Mouse (Mus musculus): Measurements from ENCODE around the gene Rexo2.
"Not testable (repeated sequence)": the region's sequence is repeated elsewhere in the genome, so short reads cannot be mapped to it uniquely, and the experiment has no call there.

Rexo2 gene

DNA sequence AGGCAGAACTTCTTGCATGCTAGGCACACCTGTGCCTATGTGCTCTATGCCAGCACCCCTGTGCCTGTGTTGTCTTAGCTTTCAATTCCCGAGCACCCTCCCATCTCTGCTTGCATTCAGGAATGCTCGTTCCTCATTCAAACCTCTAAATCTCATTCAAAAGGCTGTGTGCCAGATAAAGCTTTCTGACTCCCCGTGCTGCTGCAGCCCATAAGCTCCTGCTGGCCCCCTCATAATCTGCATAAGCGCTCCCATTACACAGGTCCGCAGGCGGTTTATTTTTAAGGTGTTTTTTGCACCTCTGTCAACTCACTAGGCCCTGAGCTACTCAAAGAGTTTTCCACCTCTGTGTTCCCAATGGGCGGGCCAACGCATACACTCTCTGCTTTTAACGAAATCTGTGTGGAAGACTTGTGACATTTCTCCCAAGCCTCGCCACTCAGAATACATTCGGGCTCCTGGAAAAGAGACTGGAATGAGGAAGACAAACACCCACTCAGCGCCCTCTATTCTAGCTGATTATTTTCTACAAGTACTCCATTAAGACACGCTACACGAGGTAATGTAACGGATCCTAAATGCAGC, 7.9 kb downstream of the Rexo2 start:
- no peak for DNase-seq (ENCODE audit: low spot score)

- DNase-seq (ENCODE audit: low spot score): not testable (repeated sequence)
Observed at GRCm38 (mm10) chr9:48467471-48467870, 13.0 kb downstream of the Rexo2 start.

GRCm38 (mm10) chr9:48466804-48467203, 13.6 kb downstream of the Rexo2 start:
- DNase-seq (ENCODE audit: low spot score): peak; percentile 61

GRCm38 (mm10) chr9:48465671-48466070, 14.8 kb downstream of the Rexo2 start:
- no peak for DNase-seq (ENCODE audit: low spot score)

DNA sequence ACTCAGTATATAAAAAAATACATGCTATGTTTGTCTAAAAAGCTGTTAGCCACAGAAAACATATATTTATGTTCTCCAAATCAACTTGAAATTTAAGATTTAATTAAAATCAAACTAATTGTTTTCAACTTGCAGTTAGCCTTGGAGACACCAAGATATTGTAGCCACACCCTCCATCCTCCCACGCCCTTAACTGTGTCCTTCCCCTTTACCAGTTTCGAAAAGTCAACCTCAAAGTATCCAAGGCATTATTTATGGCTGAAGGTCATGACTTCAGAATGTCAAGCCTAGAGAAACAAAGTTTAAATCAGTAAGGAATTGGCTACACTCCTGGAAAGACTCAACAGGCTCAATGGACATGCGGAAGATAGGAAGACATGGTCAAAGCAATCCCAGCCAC, 18.9 kb downstream of the Rexo2 start:
- no peak for DNase-seq (ENCODE audit: low spot score)

- no peak for DNase-seq (ENCODE audit: low spot score)
Observed at GRCm38 (mm10) chr9:48460720-48461119, 19.7 kb downstream of the Rexo2 start.

- no peak for DNase-seq (ENCODE audit: low spot score)
Observed at GRCm38 (mm10) chr9:48459391-48459790, 21.0 kb downstream of the Rexo2 start.

- DNase-seq (ENCODE audit: low spot score): no peak
Observed at GRCm38 (mm10) chr9:48458879-48459278, 21.5 kb downstream of the Rexo2 start.

DNA sequence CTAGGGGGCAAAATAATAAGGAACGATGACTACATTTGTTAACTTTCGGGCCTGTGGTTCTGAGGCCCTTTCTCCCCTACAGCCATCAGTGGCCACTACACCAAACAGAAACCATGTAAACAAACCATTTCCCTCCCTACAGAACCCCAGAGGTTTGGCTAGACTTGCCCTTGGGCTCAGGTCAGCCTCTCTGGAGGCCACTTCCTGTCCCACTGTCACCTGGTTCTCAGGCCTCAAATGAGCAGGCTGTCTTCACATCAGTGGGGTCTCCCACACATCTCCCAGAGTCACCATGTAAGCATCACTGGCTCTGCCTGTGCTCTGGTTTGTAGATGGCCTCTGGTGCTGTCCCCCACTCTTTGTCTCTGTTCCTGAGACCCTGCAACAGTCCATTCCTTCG, 24.5 kb downstream of the Rexo2 start:
- no peak for DNase-seq (ENCODE audit: low spot score)

DNA sequence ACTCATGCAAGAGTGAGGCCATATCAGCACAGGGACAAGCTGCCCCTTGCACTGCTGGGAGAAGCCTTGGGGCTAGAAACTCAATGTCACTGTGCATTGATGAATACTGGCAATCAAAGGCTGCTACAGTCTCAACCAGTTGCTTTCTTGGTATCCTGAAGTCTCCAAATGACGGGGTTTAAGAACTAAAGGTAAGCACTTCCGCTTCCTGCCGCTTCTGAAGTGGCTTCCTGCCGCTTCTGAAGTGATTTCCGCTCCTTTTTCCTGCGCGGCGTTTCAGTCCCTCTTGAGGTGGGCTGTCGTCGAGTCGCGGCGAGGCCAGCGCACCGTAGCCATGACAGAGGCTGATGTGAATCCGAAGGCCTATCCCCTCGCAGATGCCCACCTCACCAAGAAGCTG, 30.4 kb downstream of the Rexo2 start:
- no peak for DNase-seq (ENCODE audit: low spot score)

GRCm38 (mm10) chr9:48447783-48448209, 32.6 kb downstream of the Rexo2 start:
- peak; percentile 49 for DNase-seq (ENCODE audit: low spot score)

GRCm38 (mm10) chr9:48444821-48445220, 35.6 kb downstream of the Rexo2 start:
- no peak for DNase-seq (ENCODE audit: low spot score)

DNA sequence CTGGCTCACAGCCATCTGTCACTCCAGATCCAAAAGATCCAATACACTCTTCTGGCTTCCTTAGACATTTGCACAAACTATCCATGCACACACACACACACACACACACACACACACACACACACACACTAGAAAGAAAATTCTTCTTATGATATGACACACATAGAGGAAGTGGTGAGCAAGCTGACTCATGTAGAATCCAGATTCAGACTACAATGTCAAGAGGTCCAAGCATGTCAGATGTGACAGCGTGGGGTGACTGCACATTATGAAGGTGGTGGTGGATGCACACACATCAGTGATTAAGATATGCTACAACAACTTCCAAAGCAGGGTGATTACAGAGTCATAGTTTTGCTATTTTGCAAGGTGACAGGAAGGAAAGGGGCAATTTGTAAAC, 36.5 kb downstream of the Rexo2 start:
- DNase-seq (ENCODE audit: low spot score): no peak

DNA sequence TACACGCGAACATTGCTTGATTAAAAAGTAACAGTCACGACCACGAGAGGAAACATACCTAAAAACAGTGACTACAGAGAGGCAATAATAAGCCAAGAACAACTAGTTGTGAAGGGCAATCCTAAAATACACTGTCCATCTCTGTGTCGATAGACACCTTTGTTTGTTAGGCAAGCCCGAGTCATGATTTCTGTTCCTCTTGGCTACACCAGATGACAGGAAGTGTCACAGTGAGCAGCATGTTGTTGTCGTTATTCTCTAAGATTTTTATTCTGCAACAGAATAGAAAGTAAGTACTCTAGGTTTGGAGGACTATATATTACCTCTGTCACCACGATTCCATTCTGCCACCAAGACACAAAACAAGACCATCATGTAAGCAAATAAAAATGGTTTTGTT, 48.0 kb downstream of the Rexo2 start:
- no peak for DNase-seq (ENCODE audit: low spot score)

GRCm38 (mm10) chr9:48427176-48427575, 53.2 kb downstream of the Rexo2 start:
- no peak for DNase-seq (ENCODE audit: low spot score)

- DNase-seq (ENCODE audit: low spot score): no peak
Observed at GRCm38 (mm10) chr9:48423256-48423655, 57.2 kb downstream of the Rexo2 start.

- no peak for DNase-seq (ENCODE audit: low spot score)
Observed at GRCm38 (mm10) chr9:48422382-48422781, 58.0 kb downstream of the Rexo2 start.

- DNase-seq (ENCODE audit: low spot score): no peak
Observed at GRCm38 (mm10) chr9:48421561-48421960, 58.9 kb downstream of the Rexo2 start.

DNA sequence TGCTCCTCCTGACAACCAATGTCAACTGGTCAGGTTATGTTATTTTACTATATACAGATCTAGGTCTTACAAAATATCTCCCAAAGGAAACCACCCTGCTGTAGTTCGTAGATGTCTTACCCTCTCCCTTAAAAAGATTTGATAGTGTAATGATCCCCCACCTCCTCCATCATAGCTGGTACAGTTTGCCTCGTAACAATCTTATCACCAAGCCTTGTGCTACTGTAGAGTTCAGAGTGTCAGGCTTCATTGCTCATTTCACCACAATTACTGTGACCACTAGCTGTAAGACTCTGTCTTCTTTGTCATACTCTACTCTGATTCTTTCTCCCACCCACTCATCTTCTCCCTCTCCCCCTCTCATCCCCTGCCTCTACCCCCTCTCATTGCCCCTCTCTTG, 59.4 kb downstream of the Rexo2 start:
- DNase-seq (ENCODE audit: low spot score): no peak

GRCm38 (mm10) chr9:48420437-48420836, 60.0 kb downstream of the Rexo2 start:
- DNase-seq (ENCODE audit: low spot score): no peak

DNA sequence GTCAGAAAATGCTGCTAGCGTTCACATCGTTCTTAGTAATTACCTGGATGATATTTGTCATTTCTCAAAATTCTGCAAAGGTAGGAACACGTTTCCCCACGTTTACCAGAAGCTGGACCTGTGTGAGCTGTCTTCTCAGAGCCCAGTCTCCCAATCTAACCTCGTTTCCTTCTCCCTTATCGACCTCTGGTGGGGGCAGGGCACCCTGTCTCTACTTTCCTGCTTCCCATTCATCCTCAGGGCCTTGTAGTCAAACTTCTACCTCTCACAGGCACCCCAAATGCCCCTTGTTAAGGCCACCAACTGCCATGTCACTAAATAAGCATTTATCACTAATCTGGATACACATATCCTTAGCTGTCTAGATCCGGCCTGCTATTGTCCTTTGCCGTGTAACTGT, 61.6 kb downstream of the Rexo2 start:
- no peak for DNase-seq (ENCODE audit: low spot score)

Measured in c-Kit-positive CD71-positive TER-119-positive erythroid progenitor cells, embryonic 14.5 days (primary cell).